Mouse (Mus musculus): ENCODE measurements around the gene Bean1. TPM values are rescaled to one million over a fixed set of nuclear protein-coding genes. Genes with fewer than 3 reads are reported as not detected.
A peak's percentile ranks its signal among the peaks of the same experiment; 100 is the strongest.
"Not testable (repeated sequence)": the region's sequence is repeated elsewhere in the genome, so short reads cannot be mapped to it uniquely, and the experiment has no call there.

Bean1 gene
- polyA plus RNA-seq, 1 experiment from 2014 or later: 1.4 TPM

DNA sequence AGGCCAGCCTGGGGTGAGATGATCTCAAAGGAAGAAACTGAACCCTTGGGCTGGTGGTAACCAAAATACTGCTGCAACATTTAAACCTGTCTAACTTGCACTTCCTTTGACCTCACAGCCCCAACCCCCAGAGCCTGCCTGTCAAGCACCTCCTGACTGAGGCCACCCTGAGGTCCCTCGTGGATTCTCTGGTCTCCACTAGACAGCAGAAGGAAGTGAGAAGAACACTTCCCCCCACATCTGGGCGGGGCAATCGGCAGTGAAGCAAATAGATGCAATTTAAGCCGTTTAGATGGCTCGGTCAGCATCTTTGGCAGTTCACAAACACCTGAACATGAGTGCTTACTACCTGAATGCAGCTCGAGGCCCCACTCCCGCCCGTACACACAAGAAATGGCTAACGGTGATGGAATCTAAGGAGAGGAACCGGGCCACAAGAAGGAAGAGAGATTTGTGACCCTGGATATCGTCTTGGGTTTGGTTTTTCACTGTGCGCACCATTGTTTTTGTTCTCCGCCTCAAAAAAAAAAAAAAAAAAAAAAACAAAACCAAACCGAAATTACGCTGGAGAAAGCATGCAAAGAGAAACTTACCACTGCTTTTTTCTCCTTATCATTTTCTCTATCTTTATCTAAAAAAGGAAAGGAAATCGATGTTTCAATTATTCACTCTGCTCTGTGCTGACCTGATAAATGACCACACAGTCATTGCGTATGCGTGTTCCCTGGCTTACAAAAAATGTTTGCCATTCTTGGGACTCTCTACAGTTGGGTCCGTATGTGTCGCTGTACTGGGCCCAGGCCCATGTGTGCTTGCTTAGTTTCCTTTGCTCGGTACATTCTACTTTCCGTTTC lies 77.0 kb downstream of the Bean1 start:
- H3K36me3 ChIP-seq: peaks cover 12% of the 10 kb centered on the region
- H3K4me2 ChIP-seq: peak overlapping the region; percentile 84
- H3K4me3 ChIP-seq: peak overlapping the region; percentile 90
- H3K27me3 ChIP-seq: no peaks in the 10 kb centered on the region
- peaks cover 20% of the 10 kb centered on the region for H3K4me1 ChIP-seq
- H3K9me3 ChIP-seq: no peaks in the 10 kb centered on the region
- peak overlapping the region; percentile 87 for H3K9ac ChIP-seq
- WGBS: 66% methylated on average over 22 of the region's 22 CpGs
- no peak for ATAC-seq (ENCODE audit: insufficient number of reproducible peaks, insufficient read depth, low FRiP score, low TSS enrichment, low read depth)
- H3K27ac ChIP-seq: no peak overlapping the region

DNA sequence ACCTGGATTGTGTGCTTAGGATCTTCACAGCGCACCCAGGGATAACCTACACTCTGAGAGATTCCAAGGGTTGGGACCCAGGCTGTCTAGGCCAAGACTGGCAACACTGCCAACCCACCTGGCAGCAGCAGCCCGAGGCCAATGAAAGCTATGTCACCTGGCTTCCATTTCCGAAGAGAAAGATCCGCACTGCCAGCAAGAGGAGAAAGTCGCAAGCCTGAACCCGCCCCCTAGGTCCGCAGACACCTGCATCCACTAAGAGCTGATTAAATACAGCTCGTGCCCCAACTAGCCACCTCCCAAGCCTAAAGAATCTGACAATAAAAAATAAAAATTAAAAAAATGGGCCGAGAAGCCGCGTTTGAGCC lies 77.7 kb downstream of the Bean1 start:
- ATAC-seq (ENCODE audit: insufficient number of reproducible peaks, insufficient read depth, low FRiP score, low TSS enrichment, low read depth): no peak
- Histone ChIP-seq H3K4me1 (peaks cover 20% of the 10 kb centered on the region), H3K36me3 (peaks cover 6% of the 10 kb centered on the region), H3K27me3 (no peaks in the 10 kb centered on the region), H3K4me3 (peak overlapping the region; percentile 90), H3K9ac (peak overlapping the region; percentile 87), H3K27ac (peak overlapping the region; percentile 39; the same call in 1 of the 2 replicates), H3K9me3 (no peaks in the 10 kb centered on the region), H3K4me2 (peak overlapping the region; percentile 84)
- 3% methylated on average over 11 of the region's 11 CpGs for WGBS

DNA sequence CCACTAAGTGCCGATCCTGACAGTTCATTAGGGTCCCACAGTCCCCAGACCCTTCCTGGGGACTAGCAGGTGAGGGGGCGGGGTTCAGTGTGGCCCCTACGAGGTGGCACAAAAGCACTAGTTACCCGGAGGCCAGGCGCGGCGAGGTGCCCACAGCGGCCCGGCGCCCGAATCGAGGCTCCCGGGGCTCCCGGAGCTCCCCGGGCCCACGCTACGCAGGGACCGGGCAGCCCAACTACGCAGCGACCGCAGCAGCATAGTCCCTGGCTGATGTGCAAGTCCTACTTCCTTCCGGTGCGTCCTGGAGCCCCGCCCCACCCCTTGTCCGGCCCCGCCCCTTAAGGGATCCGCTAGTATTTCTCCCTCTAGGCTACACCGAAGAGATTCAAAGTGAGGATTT lies 78.0 kb downstream of the Bean1 start, which contains the start of gene Tk2:
Gene Tk2 (minus strand): TSS at position 283 of the 400 bp plus-strand sequence.
- Histone ChIP-seq H3K4me3 (peak within 1 kb of the TSS; percentile 90), H3K27me3 (no peaks in the 10 kb centered on the region), H3K4me1 (peaks cover 20% of the 10 kb centered on the region), H3K36me3 (0 out of 2 replicates have a peak, but pooled peaks cover 2% of the 10 kb centered on the region), H3K27ac (peak within 1 kb of the TSS; percentile 39; the same call in 1 of the 2 replicates), H3K9ac (peak within 1 kb of the TSS; percentile 87), H3K9me3 (no peaks in the 10 kb centered on the region), H3K4me2 (peak within 1 kb of the TSS; percentile 84)
- WGBS: under 1% methylated on average over 28 of the region's 28 CpGs
- peak; percentile 73 for ATAC-seq (ENCODE audit: insufficient number of reproducible peaks, insufficient read depth, low FRiP score, low TSS enrichment, low read depth)

DNA sequence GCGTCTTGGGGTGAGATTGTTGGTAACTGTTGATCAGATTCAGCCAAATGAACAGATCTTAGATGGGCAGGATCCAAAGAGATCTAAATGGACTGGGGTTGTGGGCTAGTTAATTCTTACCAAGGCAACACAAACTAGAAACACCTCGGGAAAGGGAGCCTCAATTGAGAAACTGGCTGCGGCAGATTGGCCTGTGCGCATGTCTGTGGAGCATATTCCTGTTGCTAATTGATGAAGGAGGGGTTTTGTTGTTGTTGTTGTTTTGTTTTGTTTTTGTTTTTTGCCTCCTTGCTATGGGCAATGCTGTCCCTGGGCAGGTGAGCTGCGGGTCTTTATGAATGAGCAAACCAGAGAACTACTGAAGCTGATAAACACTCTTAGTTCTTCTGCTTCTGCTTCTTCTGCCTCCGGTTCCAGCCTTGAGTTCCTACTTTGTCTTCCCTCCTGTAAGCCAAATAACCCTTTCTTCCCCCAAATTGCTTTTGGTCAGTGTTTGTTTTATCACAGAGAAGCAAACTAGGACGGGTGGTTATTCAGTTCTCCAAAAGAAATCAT lies 79.3 kb downstream of the Bean1 start:
- WGBS: 85% methylated on average over 7 of the region's 7 CpGs
- Histone ChIP-seq H3K9ac (no peak overlapping the region), H3K4me2 (no peak overlapping the region), H3K36me3 (no peaks in the 10 kb centered on the region), H3K4me3 (no peak overlapping the region), H3K9me3 (no peaks in the 10 kb centered on the region), H3K27me3 (no peaks in the 10 kb centered on the region), H3K4me1 (peaks cover 20% of the 10 kb centered on the region), H3K27ac (no peak overlapping the region)
- no peak for ATAC-seq (ENCODE audit: insufficient number of reproducible peaks, insufficient read depth, low FRiP score, low TSS enrichment, low read depth)

DNA sequence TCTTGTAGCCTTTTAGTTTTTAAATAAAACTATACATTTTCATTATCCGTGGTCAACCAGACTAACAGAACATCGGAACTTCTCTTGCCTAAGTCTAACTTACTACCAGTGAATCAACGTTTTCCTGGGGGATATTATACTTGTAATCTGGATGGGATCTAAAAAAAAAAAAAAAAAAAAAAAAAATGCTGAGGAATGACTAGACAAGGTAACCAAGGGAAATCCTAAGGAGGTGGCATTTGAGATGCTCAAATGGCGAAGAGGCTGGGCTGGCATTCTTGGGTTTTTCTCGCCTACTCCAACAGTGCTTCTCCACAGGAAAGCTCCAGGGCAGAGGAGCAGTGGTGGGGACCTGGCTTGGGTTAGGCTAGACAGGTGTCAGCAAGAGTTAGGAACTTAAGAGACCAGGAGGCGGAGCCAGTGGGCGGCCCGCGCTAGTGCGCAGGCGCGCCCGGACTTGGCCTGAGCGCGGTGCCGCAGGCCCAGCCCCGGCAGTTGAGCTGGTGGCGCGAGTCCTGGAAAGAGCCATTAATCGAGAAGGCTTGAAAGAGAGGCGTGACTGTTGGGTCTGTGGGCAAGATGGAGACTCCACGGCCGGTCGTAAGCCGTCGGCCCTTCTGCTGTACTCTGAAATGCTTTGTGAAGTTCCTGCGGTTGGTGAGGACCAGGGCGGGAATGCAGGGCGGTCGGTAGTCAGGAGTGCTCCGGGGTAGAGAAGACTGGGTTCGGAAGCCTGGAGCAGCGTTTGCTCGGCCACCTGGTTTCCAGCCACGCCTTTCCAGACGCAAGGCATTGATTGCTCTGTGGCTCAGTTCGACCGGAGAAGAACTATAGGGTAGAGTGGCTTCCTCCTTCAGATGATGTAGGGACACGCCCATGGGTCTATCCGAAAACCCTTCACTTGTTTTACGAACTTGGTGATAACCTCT lies 80.5 kb downstream of the Bean1 start, which contains the start of gene Cklf:
Gene Cklf (plus strand): TSS at position 423 of the 929 bp plus-strand sequence.
- peak within 1 kb of the TSS; percentile 84 for H3K27ac ChIP-seq
- no peaks in the 10 kb centered on the region for H3K9me3 ChIP-seq
- H3K27me3 ChIP-seq: no peaks in the 10 kb centered on the region
- H3K4me2 ChIP-seq: peak within 1 kb of the TSS; percentile 77
- peaks cover 20% of the 10 kb centered on the region for H3K4me1 ChIP-seq
- H3K4me3 ChIP-seq: peak within 1 kb of the TSS; percentile 72
- no peaks in the 10 kb centered on the region for H3K36me3 ChIP-seq
- 4% methylated on average over 41 of the region's 41 CpGs for WGBS
- H3K9ac ChIP-seq: peak within 1 kb of the TSS; percentile 83
- peak; percentile 73 for ATAC-seq (ENCODE audit: insufficient number of reproducible peaks, insufficient read depth, low FRiP score, low TSS enrichment, low read depth)

DNA sequence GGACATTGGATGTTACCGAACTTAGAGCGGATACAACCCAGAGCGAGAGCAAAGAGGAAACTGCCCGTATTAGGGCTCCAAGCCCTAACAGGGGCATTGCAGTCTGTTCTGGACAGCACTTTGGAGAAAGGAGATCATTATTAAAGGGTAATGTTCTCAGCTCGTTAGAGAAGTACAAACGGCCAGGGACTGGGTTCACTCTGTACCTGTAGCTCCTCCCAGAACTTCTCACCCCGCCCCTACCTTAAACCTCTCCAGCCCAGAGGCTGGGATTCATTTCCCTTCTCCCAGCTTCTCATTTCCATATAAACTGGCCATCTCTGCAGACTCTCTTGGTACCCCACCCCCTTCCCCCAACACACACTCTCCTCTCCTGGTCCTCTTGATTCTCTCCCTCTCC lies 81.2 kb downstream of the Bean1 start:
- under 1% methylated on average over 7 of the region's 7 CpGs for WGBS
- Histone ChIP-seq H3K4me1 (peaks cover 20% of the 10 kb centered on the region), H3K27ac (no peak overlapping the region), H3K4me2 (peak overlapping the region; percentile 77), H3K9ac (peak overlapping the region; percentile 83), H3K9me3 (no peaks in the 10 kb centered on the region), H3K27me3 (no peaks in the 10 kb centered on the region), H3K4me3 (peak overlapping the region; percentile 72), H3K36me3 (no peaks in the 10 kb centered on the region)
- ATAC-seq (ENCODE audit: insufficient number of reproducible peaks, insufficient read depth, low FRiP score, low TSS enrichment, low read depth): no peak

DNA sequence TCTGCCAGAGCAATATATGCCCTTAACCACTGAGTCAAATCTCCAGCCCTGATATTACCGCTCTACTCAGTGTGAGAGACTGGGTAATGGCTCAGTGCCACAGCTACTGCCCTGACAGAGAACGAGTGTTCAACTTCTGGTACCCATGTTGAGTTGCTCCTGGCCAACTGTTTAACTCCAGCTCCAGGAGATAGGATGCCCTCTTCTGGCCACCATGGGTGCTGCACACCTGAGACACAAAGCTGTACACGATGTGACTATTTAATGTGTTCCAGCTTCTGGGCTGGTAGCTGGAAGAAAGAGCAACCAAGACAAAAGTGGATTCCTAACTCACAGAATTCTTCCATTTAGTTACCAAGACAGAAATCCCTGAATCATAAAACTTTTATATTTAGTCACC lies 82.8 kb downstream of the Bean1 start:
- ATAC-seq (ENCODE audit: insufficient number of reproducible peaks, insufficient read depth, low FRiP score, low TSS enrichment, low read depth): no peak
- WGBS: 85% methylated on average over 3 of the region's 3 CpGs
- Histone ChIP-seq H3K9me3 (0 out of 2 replicates have a peak, but pooled peaks cover 2% of the 10 kb centered on the region), H3K36me3 (peaks cover 11% of the 10 kb centered on the region), H3K27me3 (no peaks in the 10 kb centered on the region), H3K4me3 (no peak overlapping the region), H3K4me1 (peaks cover 13% of the 10 kb centered on the region), H3K4me2 (no peak overlapping the region), H3K9ac (no peak overlapping the region), H3K27ac (no peak overlapping the region)

DNA sequence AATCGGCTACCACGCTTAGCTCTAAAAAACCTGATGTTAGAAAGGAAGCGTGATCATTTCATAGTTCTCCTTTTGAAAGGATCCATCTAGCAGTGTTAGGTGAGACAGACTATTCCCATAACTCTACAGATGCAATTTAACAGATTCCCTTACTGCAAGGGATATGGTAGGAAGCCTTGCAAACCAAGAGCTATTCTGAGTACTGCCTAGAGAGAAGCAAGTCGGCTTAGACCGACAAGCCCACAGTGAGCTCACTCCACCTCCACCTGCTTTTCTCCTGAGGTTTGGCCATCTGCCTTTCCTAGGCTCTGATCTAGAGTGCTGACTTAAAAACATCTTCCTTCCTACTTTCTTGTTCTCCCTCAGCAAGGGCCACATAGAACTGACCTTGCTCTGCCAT lies 91.6 kb downstream of the Bean1 start:
- H3K27me3 ChIP-seq; ATAC-seq (ENCODE audit: insufficient number of reproducible peaks, insufficient read depth, low FRiP score, low TSS enrichment, low read depth); H3K9me3 ChIP-seq; H3K4me3 ChIP-seq; H3K9ac ChIP-seq; H3K4me2 ChIP-seq; H3K4me1 ChIP-seq; H3K27ac ChIP-seq: not testable (repeated sequence)
- H3K36me3 ChIP-seq: peaks cover 63% of the 10 kb centered on the region
- WGBS: 90% methylated on average over 5 of the region's 5 CpGs

DNA sequence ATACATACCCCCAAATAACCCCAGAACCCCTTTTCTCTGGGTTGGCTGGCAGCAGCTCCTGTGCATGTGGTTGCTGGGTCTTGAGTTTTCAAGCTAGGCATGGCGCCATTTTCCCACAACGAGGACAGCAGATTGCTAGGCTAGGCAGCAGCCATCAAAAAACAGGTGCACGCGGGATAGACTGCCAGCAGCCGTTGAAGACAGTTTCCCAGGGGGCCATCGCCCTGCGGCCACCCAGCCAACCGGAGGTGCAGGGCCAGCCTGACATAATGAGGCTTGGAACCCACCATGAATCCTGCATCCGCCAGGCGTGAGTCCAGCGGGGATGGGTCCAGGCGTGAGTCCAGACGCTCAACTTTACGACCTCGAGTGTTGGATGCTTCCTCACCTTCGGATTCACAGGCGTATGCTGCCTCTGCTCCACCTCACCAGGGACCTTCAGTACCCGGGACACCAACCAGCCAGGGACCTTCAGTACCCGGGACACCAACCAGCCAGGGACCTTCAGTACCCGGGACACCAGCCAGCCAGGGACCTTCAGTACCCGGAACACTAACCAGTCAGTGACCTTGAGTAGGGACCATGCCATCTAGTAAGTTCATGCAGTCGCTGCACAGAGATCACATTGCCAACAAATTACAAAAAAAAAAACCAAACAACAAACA lies 94.2 kb downstream of the Bean1 start:
- H3K9me3 ChIP-seq; H3K27me3 ChIP-seq; H3K27ac ChIP-seq; ATAC-seq (ENCODE audit: insufficient number of reproducible peaks, insufficient read depth, low FRiP score, low TSS enrichment, low read depth); H3K9ac ChIP-seq; H3K4me1 ChIP-seq; H3K4me3 ChIP-seq; H3K4me2 ChIP-seq: not testable (repeated sequence)
- WGBS: 97% methylated on average over 22 of the region's 22 CpGs
- H3K36me3 ChIP-seq: peaks cover 38% of the 10 kb centered on the region

DNA sequence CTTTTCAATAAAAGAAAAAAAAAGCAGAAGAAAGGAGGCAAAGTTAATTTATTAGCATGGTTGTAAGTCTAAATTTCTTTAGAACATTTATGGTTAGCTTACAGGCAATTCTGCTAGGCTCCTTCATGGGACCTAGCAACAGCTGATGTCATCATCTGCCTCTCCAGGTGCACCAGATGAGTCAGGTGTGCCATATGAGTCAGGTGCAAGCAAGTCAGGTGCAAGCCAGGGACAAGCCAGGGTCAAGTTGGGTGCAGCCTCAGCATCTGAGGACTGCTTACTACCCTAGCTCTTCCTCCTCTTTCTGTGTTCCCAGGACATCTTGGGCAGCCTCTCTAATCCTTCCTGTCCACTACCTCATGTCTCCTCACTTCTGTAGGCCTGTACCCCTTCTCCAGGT lies 98.1 kb downstream of the Bean1 start:
- Histone ChIP-seq H3K36me3 (peaks cover 16% of the 10 kb centered on the region), H3K27me3 (no peaks in the 10 kb centered on the region), H3K27ac (no peak overlapping the region), H3K4me1 (no peaks in the 10 kb centered on the region), H3K4me3 (no peak overlapping the region), H3K9ac (no peak overlapping the region), H3K9me3 (no peaks in the 10 kb centered on the region), H3K4me2 (no peak overlapping the region)
- no peak for ATAC-seq (ENCODE audit: insufficient number of reproducible peaks, insufficient read depth, low FRiP score, low TSS enrichment, low read depth)
